Mouse (Mus musculus): ENCODE data around the gene Spock2.

- no peak for TF ChIP-seq EP300 (IDR thresholded peaks at IDR 0.05; ENCODE audit: low read length)
- no peak for TF ChIP-seq MAFK (IDR thresholded peaks at IDR 0.05; ENCODE audit: insufficient replicate concordance, low read length)
- TF ChIP-seq GABPA (IDR thresholded peaks at IDR 0.05; ENCODE audit: insufficient replicate concordance, low read depth, low read length) = no peak
These were observed 8.2 kb upstream of the Spock2 start for GRCm38 (mm10) chr10:60097774-60098173.

All from CH12.LX (cell line).